Mouse (Mus musculus) layer of hippocampus, postnatal 36 days (tissue): ENCODE data around the gene Nectin1. TPM values are rescaled to one million over a fixed set of nuclear protein-coding genes. Genes with fewer than 3 reads are reported as not detected.

Experiments
- DNase-seq, 2 experiments: peaks; one replicate each; pipeline ENCODE4 v3.0.0; 2022
- total RNA-seq, 2 experiments: library from RNA; stranded (reverse); gene quantifications; 2 replicates each; pipeline ENCODE4 v1.2.3; 2021

The Nectin1 gene
- total RNA-seq, 2 experiments from 2014 or later = 73.5 to 75.3 TPM

DNA sequence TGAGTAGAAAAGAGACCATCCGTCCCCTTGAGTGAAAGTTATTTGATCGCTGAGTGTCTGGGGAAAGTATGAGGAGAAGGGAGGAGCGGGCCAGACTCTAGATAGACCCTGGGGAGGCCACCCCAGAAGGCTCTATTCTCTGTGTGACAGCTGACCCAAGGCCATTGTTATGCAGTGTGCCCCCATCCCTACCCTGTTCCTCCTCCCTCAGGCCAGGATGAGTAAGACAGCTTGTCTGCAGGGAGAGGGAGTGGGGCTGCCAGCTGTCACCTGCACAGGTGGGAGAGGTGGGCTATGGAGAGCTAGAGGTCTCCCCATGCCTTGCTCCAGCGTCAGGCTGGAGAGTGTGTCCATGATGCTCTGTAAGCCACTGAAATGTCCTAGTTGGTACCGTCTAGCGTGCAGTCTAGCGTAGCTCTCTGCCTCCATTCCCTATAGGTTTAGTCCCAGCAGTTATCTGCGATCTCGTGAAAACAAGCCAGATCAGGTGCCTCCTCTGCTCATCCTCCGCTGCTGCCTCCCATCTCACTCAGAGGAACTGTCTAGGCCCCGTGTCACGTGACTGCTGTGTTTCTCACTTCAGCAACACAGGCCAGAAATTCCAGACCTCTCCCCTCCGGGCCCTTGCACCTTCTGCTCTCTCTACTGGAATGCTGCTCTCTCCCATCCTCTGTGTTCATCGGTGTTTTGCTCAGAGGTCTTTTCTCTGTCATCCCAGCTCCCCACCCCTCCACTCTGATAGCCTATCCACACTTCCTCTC, 21.8 kb downstream of the Nectin1 start:
- DNase-seq = no peak

DNA sequence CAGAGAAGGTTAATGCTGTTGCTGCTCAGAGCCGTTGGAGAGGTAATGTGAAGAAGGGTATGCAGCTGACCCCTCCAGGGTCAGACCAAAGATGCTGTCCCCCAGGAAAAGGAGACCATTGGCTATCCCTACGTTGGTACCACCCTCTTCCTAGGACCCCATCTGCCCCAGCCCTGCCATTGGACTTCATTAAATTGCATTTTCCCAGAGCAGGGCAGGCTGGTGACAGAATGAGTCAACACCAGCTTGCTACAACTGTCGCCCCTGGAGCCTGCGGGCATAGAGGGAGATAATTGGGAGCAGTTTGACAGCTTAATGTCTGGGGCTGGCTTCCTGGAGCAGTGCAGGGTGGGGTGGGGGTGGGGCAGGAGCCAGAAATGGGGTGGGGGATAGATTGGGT, 25.0 kb downstream of the Nectin1 start:
- DNase-seq = no peak

DNA sequence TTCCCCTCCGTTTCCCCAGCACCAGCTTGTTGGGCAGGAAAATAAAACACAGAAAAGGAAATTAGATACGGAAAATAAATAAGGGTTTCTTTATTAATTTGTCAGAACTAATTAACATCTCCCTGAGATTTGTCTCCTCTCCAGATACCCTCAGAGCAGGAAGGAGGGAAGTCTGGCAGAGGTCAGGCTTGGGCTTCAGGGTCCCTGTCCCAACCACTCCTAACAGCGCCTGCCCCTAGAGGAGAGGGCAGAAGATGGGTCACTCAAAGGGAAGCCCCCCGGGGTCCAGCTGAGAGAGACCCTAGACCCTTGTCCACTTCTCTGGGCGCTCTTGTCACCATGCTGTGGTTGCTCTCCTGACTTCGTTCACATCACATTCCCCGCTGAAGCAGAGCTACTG, 25.4 kb downstream of the Nectin1 start:
- no peak for DNase-seq

DNA sequence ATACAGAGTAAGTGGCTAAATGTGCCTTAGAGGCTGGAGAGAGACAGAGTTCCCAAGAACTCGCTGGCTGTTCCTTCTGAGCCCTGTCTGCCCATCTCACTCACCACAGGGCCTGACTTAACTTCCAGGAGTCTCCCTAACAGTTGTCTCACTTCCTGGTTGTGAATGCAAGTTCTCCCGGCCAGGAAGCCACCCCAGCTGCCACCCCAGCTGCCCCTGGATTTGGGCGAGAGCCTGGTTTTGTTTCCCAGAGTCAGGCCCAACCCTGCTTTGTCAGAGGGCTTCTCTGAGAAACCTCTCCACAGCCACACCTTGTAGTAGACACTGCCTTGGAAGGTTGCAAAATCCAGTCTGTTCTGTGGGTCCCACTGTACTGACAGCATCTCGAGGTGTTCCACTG, 26.2 kb downstream of the Nectin1 start:
- DNase-seq = no peak

- no peak for DNase-seq
Observed at GRCm38 (mm10) chr9:43771041-43771440, 27.3 kb downstream of the Nectin1 start.

DNA sequence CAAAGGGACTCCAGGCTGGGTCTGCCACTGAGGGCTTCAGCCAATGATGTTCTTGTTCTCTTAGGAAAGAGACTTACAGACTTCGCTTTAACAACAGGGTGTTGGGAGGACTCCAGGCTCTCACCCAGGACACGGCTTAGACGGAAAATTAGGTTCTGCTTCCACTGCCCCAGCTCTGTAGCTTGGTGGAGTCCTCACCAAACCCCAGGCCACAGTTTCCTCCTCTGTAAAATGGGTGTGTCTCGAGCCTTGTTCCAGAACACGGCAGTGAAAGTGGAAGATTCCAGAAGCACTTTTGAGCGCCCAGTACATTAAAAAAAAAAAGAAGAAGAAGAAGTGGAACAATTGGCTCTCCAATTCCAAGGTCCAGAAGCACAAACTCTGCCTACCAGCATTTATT, 28.7 kb downstream of the Nectin1 start:
- DNase-seq = no peak

DNA sequence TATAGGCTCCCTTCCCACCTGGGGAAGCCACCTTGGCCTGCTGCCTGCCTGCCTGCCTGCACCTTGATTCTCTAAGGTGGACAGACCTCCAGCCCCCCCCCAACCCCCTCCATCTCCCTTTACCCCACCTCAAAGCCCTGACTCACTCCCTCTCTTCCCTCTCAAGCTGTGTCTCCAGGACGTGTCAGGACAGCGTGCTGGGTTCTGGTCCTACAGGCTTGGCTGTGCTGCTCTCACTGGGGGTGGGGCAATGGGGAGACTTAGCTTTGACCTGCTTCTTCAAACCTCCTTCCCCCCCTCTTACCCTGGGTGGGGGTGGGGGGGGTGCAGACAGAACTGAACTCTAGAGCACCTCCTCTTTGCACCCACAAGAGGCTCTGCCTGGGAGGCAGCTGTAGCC, 29.7 kb downstream of the Nectin1 start:
- no peak for DNase-seq

DNA sequence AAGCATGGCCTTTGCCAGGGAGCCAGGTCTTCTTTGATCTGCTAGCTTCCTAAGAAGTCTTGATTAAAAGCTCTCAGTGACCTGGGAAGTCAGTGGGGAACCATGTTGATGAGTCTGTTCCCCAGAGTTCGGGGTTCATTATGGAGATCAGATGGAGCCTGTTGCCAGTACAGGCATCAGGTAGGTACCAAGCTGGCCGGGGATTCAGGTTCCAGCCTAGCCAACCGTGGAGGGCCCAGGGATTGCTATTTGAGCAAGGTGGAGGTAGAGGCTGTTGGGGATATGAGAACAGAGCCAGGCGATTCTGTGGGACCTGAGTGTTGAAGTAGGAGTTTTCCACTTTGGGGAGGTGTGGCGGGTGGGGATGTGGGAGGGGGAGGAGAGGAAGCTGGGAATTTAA, 30.6 kb downstream of the Nectin1 start:
- no peak for DNase-seq

GRCm38 (mm10) chr9:43776231-43776630, 32.4 kb downstream of the Nectin1 start:
- no peak for DNase-seq

- DNase-seq = no peak
Observed at GRCm38 (mm10) chr9:43777362-43778360, 33.9 kb downstream of the Nectin1 start.

GRCm38 (mm10) chr9:43780883-43781282, 37.1 kb downstream of the Nectin1 start:
- DNase-seq = no peak

- DNase-seq = no peak
Observed at GRCm38 (mm10) chr9:43782401-43782800, 38.6 kb downstream of the Nectin1 start.

- no peak for DNase-seq
Observed at GRCm38 (mm10) chr9:43783959-43784358, 40.2 kb downstream of the Nectin1 start.

GRCm38 (mm10) chr9:43784841-43785240, 41.1 kb downstream of the Nectin1 start:
- no peak for DNase-seq

DNA sequence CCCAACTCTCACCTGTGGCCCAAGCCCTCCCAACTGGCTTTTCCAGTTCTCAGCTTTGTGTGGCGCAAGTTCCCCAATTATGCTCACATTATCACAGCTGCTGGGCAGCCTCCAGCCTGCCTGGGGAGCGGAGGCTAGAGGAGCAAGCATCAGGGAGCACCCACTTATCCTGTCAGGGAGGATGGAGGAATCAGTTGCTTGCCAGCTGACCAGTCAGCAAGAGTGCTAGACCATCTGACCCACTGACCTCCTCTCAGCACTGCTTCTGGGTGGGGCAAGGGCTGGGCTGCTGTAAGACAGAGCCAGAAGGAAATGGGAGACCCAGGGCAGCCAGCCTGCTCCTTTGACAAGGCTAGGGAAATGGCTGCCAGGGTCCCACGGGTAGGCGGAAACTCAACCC, 43.8 kb downstream of the Nectin1 start:
- DNase-seq = no peak

DNA sequence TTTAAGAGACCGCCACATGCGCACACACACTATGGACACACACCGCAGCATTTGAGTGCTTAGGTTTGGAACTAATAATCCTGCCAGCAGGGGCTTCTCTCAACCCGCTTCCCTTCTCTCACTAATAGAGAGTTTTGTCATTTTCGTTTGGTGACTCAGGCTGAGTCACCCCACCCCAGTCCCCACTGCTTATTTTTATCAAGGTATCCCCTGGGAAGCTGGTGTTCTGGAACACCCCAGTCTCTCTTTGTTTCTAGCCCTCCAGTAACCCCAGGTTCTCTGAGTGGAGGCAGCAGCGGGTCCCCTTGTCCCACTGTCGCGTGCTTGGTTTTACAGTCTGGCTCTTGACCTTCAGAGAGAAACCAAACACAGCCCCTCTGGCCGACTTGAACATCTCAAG, 48.9 kb downstream of the Nectin1 start:
- DNase-seq = no peak

GRCm38 (mm10) chr9:43793411-43793810, 49.6 kb downstream of the Nectin1 start:
- DNase-seq = no peak

DNA sequence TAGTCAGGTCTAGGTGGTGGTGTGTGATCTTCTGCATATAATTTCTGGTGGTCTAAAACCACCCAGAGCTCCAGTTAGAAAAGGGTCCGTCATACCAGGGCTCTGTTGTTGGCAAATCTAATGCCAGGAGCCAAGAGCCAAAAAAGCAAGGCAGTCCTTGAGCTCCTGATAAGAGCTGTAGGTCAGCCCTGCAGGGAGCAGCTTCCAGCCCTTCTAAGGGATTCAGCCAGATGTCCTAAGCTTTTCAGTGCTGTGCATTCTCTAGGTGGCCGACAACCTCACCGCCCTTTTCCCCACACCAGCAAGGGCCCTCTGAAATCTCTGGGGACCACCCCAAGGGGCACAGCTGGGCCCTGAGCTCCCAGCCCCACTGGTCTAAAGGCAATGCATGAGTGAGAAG, 52.2 kb downstream of the Nectin1 start:
- DNase-seq = no peak

DNA sequence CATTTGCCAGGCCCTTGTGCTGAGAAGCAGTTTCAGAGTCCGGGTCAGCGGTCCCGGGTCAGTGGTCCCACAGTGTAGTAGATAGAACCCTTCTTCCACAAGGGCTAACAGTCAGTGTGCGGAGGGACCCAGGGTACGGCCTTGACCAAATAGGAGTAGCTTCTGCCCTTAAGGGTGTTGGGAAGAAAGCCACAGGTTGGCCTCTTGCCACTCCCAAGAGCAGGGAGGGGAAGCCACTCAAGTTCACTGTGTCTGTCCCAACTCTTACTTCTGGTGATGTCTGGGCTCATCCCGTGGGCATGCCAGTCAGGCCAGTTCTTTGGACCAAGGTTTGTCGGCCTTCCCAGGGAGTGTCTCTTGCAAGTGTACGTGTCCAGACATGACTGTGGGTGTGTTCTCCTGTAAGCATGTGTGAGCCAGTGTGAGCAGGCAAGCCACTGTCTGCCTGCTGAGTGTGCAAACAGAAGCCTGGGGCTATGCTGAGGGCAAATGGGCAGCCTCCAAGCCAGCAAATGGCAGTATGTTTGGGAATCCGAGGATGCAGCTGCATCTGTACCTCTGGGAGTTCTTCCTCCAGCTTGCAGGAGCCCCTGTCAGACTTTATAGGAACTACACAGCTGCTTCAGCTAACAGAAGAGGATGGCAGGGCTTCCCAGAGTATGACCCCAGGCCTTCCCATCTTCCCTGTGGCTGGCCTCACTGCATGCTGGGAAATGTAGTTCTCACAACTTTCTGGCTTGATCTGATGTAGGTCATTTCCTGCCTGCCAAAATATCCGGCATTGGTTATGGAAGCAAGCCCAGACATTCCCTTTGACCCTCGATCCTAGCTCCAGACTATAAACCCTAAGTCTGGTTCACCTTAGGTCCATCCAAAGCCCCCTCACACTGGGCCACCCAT, 53.3 kb downstream of the Nectin1 start:
- DNase-seq = no peak

DNA sequence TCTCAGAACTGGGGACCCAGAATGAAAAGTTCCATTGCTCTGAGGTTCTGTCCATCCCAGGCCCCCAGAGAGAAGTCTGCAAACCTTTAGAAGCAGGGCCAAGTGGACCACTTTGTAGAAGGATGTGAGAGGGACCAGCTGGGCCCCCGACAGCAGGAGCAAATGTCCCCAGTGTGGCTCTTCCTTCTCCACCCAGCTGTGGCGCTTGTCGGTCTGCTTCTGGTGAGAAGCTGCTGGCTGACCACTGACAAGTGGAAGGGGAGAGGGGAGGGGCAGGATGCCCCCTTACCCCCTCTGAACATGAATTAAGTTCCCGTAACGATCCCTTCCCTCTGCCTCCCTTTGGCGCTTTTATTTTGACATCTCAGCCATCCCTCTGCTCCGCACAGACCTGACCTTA, 54.0 kb downstream of the Nectin1 start:
- DNase-seq = no peak

- no peak for DNase-seq
Observed at GRCm38 (mm10) chr9:43800525-43800924, 56.7 kb downstream of the Nectin1 start.

GRCm38 (mm10) chr9:43801911-43802310, 58.1 kb downstream of the Nectin1 start:
- peak; percentile 56 to 65 for DNase-seq

- no peak for DNase-seq
Observed at GRCm38 (mm10) chr9:43807565-43807964, 63.8 kb downstream of the Nectin1 start.
